Mouse (Mus musculus) myocyte (in vitro differentiated cells): ENCODE measurements around the gene Strap.

Source experiments
- CEBPB ChIP-seq: IDR thresholded peaks from 2 replicates; pipeline ENCODE4 v1.6.1; 2011; ENCODE audit warnings: mild to moderate bottlenecking, moderate library complexity; ENCODE audit not compliant: poor library complexity, insufficient read depth, severe bottlenecking
- E2F4 ChIP-seq: IDR thresholded peaks from one replicate; pipeline ENCODE4 v1.6.1; 2011; ENCODE audit warnings: mild to moderate bottlenecking, control low read depth, moderate library complexity; ENCODE audit not compliant: insufficient read depth
- MAX ChIP-seq: IDR thresholded peaks from one replicate; pipeline ENCODE4 v1.6.1; 2011; ENCODE audit warnings: low read depth, mild to moderate bottlenecking, control low read depth
- MYOD1 ChIP-seq, 3 experiments: IDR thresholded peaks; one replicate each; pipeline ENCODE4 v1.6.1; 2011; ENCODE audit warnings: control low read depth in 2 of 3, low read depth in 2 of 3, mild to moderate bottlenecking in 2 of 3, moderate library complexity in 1 of 3; ENCODE audit not compliant: insufficient read length in 2 of 3, control insufficient read depth in 1 of 3
- MYOG ChIP-seq, 3 experiments: IDR thresholded peaks; one replicate each; pipeline ENCODE4 v1.6.1; 2011; ENCODE audit warnings: control low read depth in 2 of 3, low read depth in 2 of 3, mild to moderate bottlenecking in 2 of 3; ENCODE audit not compliant: insufficient read length in 2 of 3, control insufficient read depth in 1 of 3, insufficient read depth in 1 of 3
- POLR2A ChIP-seq: IDR thresholded peaks from one replicate; pipeline ENCODE4 v1.6.1; 2011; ENCODE audit warnings: low read depth, mild to moderate bottlenecking, control low read depth, moderate library complexity; ENCODE audit not compliant: insufficient read length
- POLR2AphosphoS2 ChIP-seq: IDR thresholded peaks from one replicate; pipeline ENCODE4 v1.6.1; 2011; ENCODE audit warnings: low read depth, control low read depth; ENCODE audit not compliant: insufficient read length
- REST ChIP-seq: IDR thresholded peaks from one replicate; pipeline ENCODE4 v1.6.1; 2011; ENCODE audit warnings: mild to moderate bottlenecking, control low read depth, moderate library complexity; ENCODE audit not compliant: insufficient read depth, insufficient read length
- SRF ChIP-seq: IDR thresholded peaks from one replicate; pipeline ENCODE4 v1.6.1; 2011; ENCODE audit warnings: low read depth; ENCODE audit not compliant: control insufficient read depth, insufficient read length
- TCF12 ChIP-seq: IDR thresholded peaks from one replicate; pipeline ENCODE4 v1.6.1; 2011; ENCODE audit warnings: mild to moderate bottlenecking, control low read depth; ENCODE audit not compliant: poor library complexity, insufficient read depth, severe bottlenecking
- TCF3 ChIP-seq: IDR thresholded peaks from one replicate; pipeline ENCODE4 v1.6.1; 2011; ENCODE audit warnings: low read depth, control low read depth; ENCODE audit not compliant: insufficient read length
- USF1 ChIP-seq: IDR thresholded peaks from one replicate; pipeline ENCODE4 v1.6.1; 2011; ENCODE audit warnings: low read depth, mild to moderate bottlenecking, control low read depth, moderate library complexity

DNA sequence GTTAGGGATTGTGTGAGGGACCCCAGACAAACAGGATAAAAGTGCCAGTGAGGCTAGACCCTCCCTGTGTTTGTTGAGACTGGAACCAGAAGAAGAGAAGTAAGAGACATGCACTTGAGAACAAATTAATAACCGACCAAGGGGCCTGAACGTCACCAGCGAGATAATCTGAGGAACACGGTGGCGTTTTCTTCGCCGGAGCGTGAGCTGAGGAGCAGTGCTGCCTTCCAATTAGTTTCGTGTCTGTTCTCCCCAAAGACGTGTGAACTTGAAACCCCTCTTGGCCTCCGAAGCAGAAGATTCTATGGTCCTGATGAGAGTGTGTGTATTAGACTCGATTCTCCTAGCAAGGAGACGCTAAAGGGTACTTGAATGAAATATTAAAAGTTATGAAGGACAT lies 39.3 kb downstream of the Strap start:
- TF ChIP-seq USF1 (no peak), POLR2A (no peak), REST (no peak), MAX (no peak), TCF3 (no peak), POLR2AphosphoS2 (no peak), E2F4 (no peak), MYOD1 (IDR thresholded peaks at IDR 0.05; ENCODE audit: control insufficient read depth in 1 of 3, insufficient read length in 2 of 3, low read depth in 2 of 3) (no peak), MYOG (IDR thresholded peaks at IDR 0.05; ENCODE audit: control insufficient read depth in 1 of 3, insufficient read depth in 1 of 3, insufficient read length in 2 of 3, low read depth in 2 of 3) (no peak), TCF12 (no peak), CEBPB (no peak), SRF (no peak)
